In the genomic region with DNA sequence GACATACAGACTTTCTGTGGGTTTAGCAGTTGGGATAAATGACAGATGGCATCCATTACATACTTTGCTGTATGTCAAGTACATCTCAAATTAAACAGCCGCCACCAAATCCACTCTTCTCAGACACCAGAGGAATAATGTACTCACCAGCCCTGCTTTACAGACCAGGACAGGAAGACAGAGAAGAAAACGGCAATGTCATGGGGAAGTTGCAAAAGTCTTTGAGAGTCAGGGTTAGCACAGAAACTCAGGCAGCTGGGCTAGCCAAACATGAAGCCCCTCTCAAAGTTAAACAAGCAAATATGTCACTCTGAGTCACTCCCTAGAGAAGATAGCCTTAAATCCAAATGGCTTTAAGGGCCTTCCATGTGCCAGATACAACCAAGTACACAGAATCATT, we compare ENCODE assay signal across 28 mouse cellular contexts. TPM values are rescaled to one million over a fixed set of nuclear protein-coding genes. Genes with fewer than 3 reads are reported as not detected.
A peak's percentile ranks its signal among the peaks of the same experiment; 100 is the strongest.
DNase-seq lines count a peak whose midpoint lies in the region; ATAC-seq and TF ChIP-seq lines count a peak whose summit lies in the region.
"Had no signal": no experiment of that assay in that cellular context is flagged by ENCODE, and none has a peak within 500 bp of the region (broad histone marks: within the 10 kb centered on the region; RNA-seq: fewer than 3 reads in every experiment).

No protein-coding gene starts in this region.

- H3K9ac ChIP-seq in kidney, postnatal 0 days (ENCODE audit: low read depth, low read length): no peak overlapping the region
- H3K9ac ChIP-seq: embryonic facial prominence, embryonic 13.5 days; forebrain, embryonic 15.5 days; heart, embryonic 12.5 days; hindbrain, embryonic 15.5 days; intestine, embryonic 15.5 days; liver, embryonic 15.5 days; lung, embryonic 15.5 days; neural tube, embryonic 12.5 days had no signal

- H3K4me1 ChIP-seq in kidney, postnatal 0 days (replicated peaks; ENCODE audit: insufficient read depth, low read length): 0 out of 2 replicates have a peak, but pooled peaks cover 2% of the 10 kb centered on the region
- no peaks in the 10 kb centered on the region; the same call in 1 of the 2 replicates for H3K4me1 ChIP-seq in bone marrow, adult 2 months (ENCODE audit: control insufficient read depth, insufficient read depth, low read length)
- H3K4me1 ChIP-seq: embryonic facial prominence, embryonic 13.5 days; forebrain, embryonic 10.5 days; forebrain, embryonic 15.5 days; hindbrain, embryonic 10.5 days; hindbrain, embryonic 15.5 days; liver, embryonic 15.5 days; neural tube, embryonic 12.5 days had no signal

- peaks cover 20% of the 10 kb centered on the region for H3K36me3 ChIP-seq in kidney, postnatal 0 days (ENCODE audit: insufficient read depth, low read length)
- H3K36me3 ChIP-seq: forebrain, embryonic 15.5 days had no signal

- no peaks in the 10 kb centered on the region for H3K27me3 ChIP-seq in kidney, postnatal 0 days (ENCODE audit: insufficient read depth, low read length)
- H3K27me3 ChIP-seq: CH12.LX; embryonic facial prominence, embryonic 13.5 days; forebrain, embryonic 15.5 days; heart, embryonic 12.5 days; hindbrain, embryonic 15.5 days; intestine, embryonic 15.5 days; liver, embryonic 15.5 days; lung, embryonic 15.5 days; neural tube, embryonic 12.5 days had no signal

- H3K4me2 ChIP-seq in kidney, postnatal 0 days (ENCODE audit: low read length): no peak overlapping the region
- H3K4me2 ChIP-seq: embryonic facial prominence, embryonic 13.5 days; forebrain, embryonic 15.5 days; heart, embryonic 12.5 days; hindbrain, embryonic 15.5 days; intestine, embryonic 15.5 days; liver, embryonic 15.5 days; lung, embryonic 15.5 days; neural tube, embryonic 12.5 days had no signal

- no peak for TF ChIP-seq POLR2A in bone marrow, adult 2 months (IDR thresholded peaks at IDR 0.05; ENCODE audit: borderline replicate concordance, control insufficient read depth, low read depth, low read length)

- ATAC-seq in kidney, postnatal 0 days (replicated peaks; ENCODE audit: low FRiP score, low read depth): no peak
- peak; percentile 71 for ATAC-seq in megakaryocyte progenitor cell, adult 5-6 weeks (replicated peaks; ENCODE audit: poor library complexity)
- ATAC-seq: activated CD4-positive, CD25-positive, alpha-beta regulatory T cell, adult 4 months; forebrain, embryonic 15.5 days; intestine, embryonic 15.5 days; midbrain, embryonic 16.5 days had no signal

- 74% methylated on average over 2 of the region's 2 CpGs for WGBS in kidney, postnatal 0 days
- WGBS in bone marrow, adult 2 months: 45% methylated on average over 2 of the region's 2 CpGs

- no peak overlapping the region for H3K4me3 ChIP-seq in kidney, postnatal 0 days (replicated peaks; ENCODE audit: low read depth, low read length)
- H3K4me3 ChIP-seq in bone marrow, adult 2 months (replicated peaks; ENCODE audit: control insufficient read depth, low read depth, low read length): peak overlapping the region; percentile 18
- H3K4me3 ChIP-seq: embryonic facial prominence, embryonic 13.5 days; forebrain, embryonic 10.5 days; forebrain, embryonic 15.5 days; heart, adult 2 months; heart, embryonic 12.5 days; hindbrain, embryonic 10.5 days; hindbrain, embryonic 15.5 days; intestine, embryonic 15.5 days; liver, embryonic 15.5 days; lung, embryonic 15.5 days; neural tube, embryonic 12.5 days had no signal

- TF ChIP-seq CTCF in kidney, postnatal 0 days (IDR thresholded peaks at IDR 0.05; ENCODE audit: low read depth): no peak
- TF ChIP-seq CTCF in bone marrow, adult 2 months (IDR thresholded peaks at IDR 0.05; ENCODE audit: control insufficient read depth, insufficient read depth, low read length): no peak

- DNase-seq in kidney, postnatal 0 days (ENCODE audit: low spot score): no peak
- DNase-seq in kidney, adult 18-20 months: no peak
- peak; percentile 54 for DNase-seq in 416B (ENCODE audit: low read depth)
- DNase-seq in adrenal gland, adult 18-20 months (ENCODE audit: low spot score in 2 of 2): no peak
- DNase-seq: adrenal gland, postnatal 10 days; cerebellum, adult 18-20 months; cerebellum, postnatal 10 days; gastrocnemius, postnatal 36 days; heart, adult 2 months; heart, postnatal 10 days; kidney, postnatal 10 days; liver; right cerebral cortex, postnatal 4 days had no signal

- no peaks in the 10 kb centered on the region for H3K9me3 ChIP-seq in kidney, postnatal 0 days (replicated peaks; ENCODE audit: low read length)
- H3K9me3 ChIP-seq: embryonic facial prominence, embryonic 13.5 days; forebrain, embryonic 10.5 days; forebrain, embryonic 15.5 days; heart, embryonic 12.5 days; hindbrain, embryonic 10.5 days; hindbrain, embryonic 15.5 days; intestine, embryonic 15.5 days; liver, embryonic 15.5 days; lung, embryonic 15.5 days; neural tube, embryonic 12.5 days had no signal

- peak overlapping the region; percentile 3 for H3K27ac ChIP-seq in kidney, postnatal 0 days
- H3K27ac ChIP-seq in bone marrow, adult 2 months (ENCODE audit: control insufficient read depth, insufficient read depth, low read depth, low read length, poor library complexity): peak overlapping the region; percentile 88
- H3K27ac ChIP-seq: embryonic facial prominence, embryonic 13.5 days; forebrain, embryonic 10.5 days; forebrain, embryonic 15.5 days; heart, adult 2 months; hindbrain, embryonic 10.5 days; hindbrain, embryonic 15.5 days; intestine, embryonic 15.5 days; liver, embryonic 15.5 days; lung, embryonic 15.5 days; neural tube, embryonic 12.5 days had no signal

RNA-seq across cellular contexts. Expression of a gene that starts 40.0 kb away (rescaled TPM):
- 20.4 and 21.3 TPM in 2 replicates for polyA plus RNA-seq in kidney, postnatal 0 days (2015; fragmentation: Nextera tagmentation; extraction: Ambion mirVana)
- 17.6 and 17.8 TPM in 2 replicates for polyA plus RNA-seq in bone marrow, adult 2 months (2011; ENCODE audit: insufficient read depth, insufficient read length, low replicate concordance, missing spikeins)
- 20.5 and 25.0 TPM in 2 replicates for total RNA-seq in megakaryocyte progenitor cell, adult 5-6 weeks (2015)
- 14.2 and 21.7 TPM in 2 replicates for total RNA-seq in megakaryocyte progenitor cell, adult 5-6 weeks (2017)
- 10 to 100 TPM; 25.8 to 26.9 TPM for total RNA-seq in adrenal gland, adult 18-20 months (2021)
